Mouse (Mus musculus): Measurements from ENCODE around the gene Atxn7l1.

- TF ChIP-seq POLR2A (IDR thresholded peaks at IDR 0.05; ENCODE audit: low read depth, low read length), result no peak
- TF ChIP-seq CTCF (IDR thresholded peaks at IDR 0.05; ENCODE audit: extremely low read depth, insufficient read depth, insufficient read length, insufficient replicate concordance), result no peak
Measured at GRCm38 (mm10) chr12:33154732-33155131, 7.2 kb downstream of the Atxn7l1 start.

Measured in spleen, adult 2 months (tissue).